Mouse (Mus musculus) forebrain, embryonic 11.5 days (tissue): ENCODE results near the gene N4bp2. TPM values are rescaled to one million over a fixed set of nuclear protein-coding genes. Genes with fewer than 3 reads are reported as not detected.

Source experiments
- ATAC-seq: fragments of 200-750 bp; cut with Nextera tagmentation; replicated peaks from 2 replicates; pipeline ENCODE4 v1.8.0; 2017; ENCODE audit warnings: moderate TSS enrichment; ENCODE audit not compliant: low FRiP score
- DNase-seq: peaks from one replicate; pipeline ENCODE4 v3.0.0-alpha.2; 2017; ENCODE audit warnings: low spot score
- H3K27ac ChIP-seq: fragments of 300-500 bp; sonication (generic); 2 replicates; pipeline ENCODE4 v1.5.1; 2014; ENCODE audit warnings: low read depth, low read length
- H3K27me3 ChIP-seq: fragments of 300-500 bp; sonication (generic); 2 replicates; pipeline ENCODE4 v1.6.1; 2014; ENCODE audit warnings: mild to moderate bottlenecking, low read length, mixed read lengths; ENCODE audit not compliant: control insufficient read depth, insufficient read depth
- H3K36me3 ChIP-seq: fragments of 300-500 bp; sonication (generic); 2 replicates; pipeline ENCODE4 v1.6.1; 2014; ENCODE audit warnings: mild to moderate bottlenecking, low read length, moderate library complexity, mixed read lengths; ENCODE audit not compliant: control insufficient read depth, insufficient read depth
- H3K4me1 ChIP-seq: fragments of 300-500 bp; sonication (generic); replicated peaks from 2 replicates; pipeline ENCODE4 v1.6.1; 2014; ENCODE audit warnings: low read length, mixed read lengths; ENCODE audit not compliant: control insufficient read depth, insufficient read depth
- H3K4me2 ChIP-seq: fragments of 300-500 bp; sonication (generic); 2 replicates; pipeline ENCODE4 v1.6.1; 2014; ENCODE audit warnings: low read depth, mild to moderate bottlenecking, low read length, moderate library complexity, mixed read lengths; ENCODE audit not compliant: severe bottlenecking
- H3K4me3 ChIP-seq: fragments of 300-500 bp; sonication (generic); 2 replicates; pipeline ENCODE4 v1.5.1; 2014; ENCODE audit warnings: low read depth, low read length
- H3K9ac ChIP-seq: fragments of 300-500 bp; sonication (generic); 2 replicates; pipeline ENCODE4 v1.6.1; 2014; ENCODE audit warnings: low read length
- H3K9me3 ChIP-seq: fragments of 300-500 bp; sonication (generic); 2 replicates; pipeline ENCODE4 v1.6.1; 2016; ENCODE audit warnings: low read length, mixed read lengths; ENCODE audit not compliant: control insufficient read depth
- WGBS: fragments of 180-500 bp; shearing (Covaris S2); extraction: QIAGEN DNeasy Blood & Tissue Kit; methylation state at CpG from one replicate; pipeline ENCODE4 v1.1.7; 2014; 5-methylcytosine and 5-hydroxymethylcytosine counted together
- polyA plus RNA-seq: library from polyadenylated mRNA; unstranded; fragments of >200 nt; fragmentation: Nextera tagmentation; extraction: Ambion mirVana; gene quantifications from 2 replicates; pipeline ENCODE4 v1.2.1, GENCODE M21; 2014

N4bp2 gene
- polyA plus RNA-seq, 1 experiment from 2014 or later = 56.3 TPM

GRCm38 (mm10) chr5:65846534-65846933, 83.2 kb downstream of the N4bp2 start:
- no peak overlapping the region for H3K4me3 ChIP-seq
- H3K27me3 ChIP-seq = no peaks in the 10 kb centered on the region
- no peak overlapping the region for H3K4me2 ChIP-seq
- no peak overlapping the region for H3K27ac ChIP-seq
- no peaks in the 10 kb centered on the region for H3K9me3 ChIP-seq
- H3K36me3 ChIP-seq = no peaks in the 10 kb centered on the region
- no peak for DNase-seq
- H3K4me1 ChIP-seq = no peaks in the 10 kb centered on the region
- H3K9ac ChIP-seq = no peak overlapping the region
- no peak for ATAC-seq
- WGBS = 86% methylated on average over 8 of the region's 8 CpGs

GRCm38 (mm10) chr5:65846958-65847357, 83.6 kb downstream of the N4bp2 start:
- Histone ChIP-seq H3K27ac (no peak overlapping the region), H3K4me3 (no peak overlapping the region), H3K36me3 (no peaks in the 10 kb centered on the region), H3K4me2 (no peak overlapping the region), H3K4me1 (no peaks in the 10 kb centered on the region), H3K9me3 (no peaks in the 10 kb centered on the region), H3K9ac (no peak overlapping the region), H3K27me3 (no peaks in the 10 kb centered on the region)
- ATAC-seq (no peak), DNase-seq (no peak)
- WGBS = 82% methylated on average over 3 of the region's 3 CpGs

GRCm38 (mm10) chr5:65847656-65848055, 84.3 kb downstream of the N4bp2 start:
- H3K4me3 ChIP-seq = no peak overlapping the region
- ATAC-seq = no peak
- 85% methylated on average over 7 of the region's 7 CpGs for WGBS

GRCm38 (mm10) chr5:65850765-65851164, 87.4 kb downstream of the N4bp2 start:
- Histone ChIP-seq H3K4me2 (no peak overlapping the region), H3K36me3 (no peaks in the 10 kb centered on the region), H3K27me3 (no peaks in the 10 kb centered on the region), H3K27ac (no peak overlapping the region), H3K4me3 (no peak overlapping the region), H3K9me3 (no peaks in the 10 kb centered on the region), H3K9ac (no peak overlapping the region), H3K4me1 (no peaks in the 10 kb centered on the region)
- ATAC-seq = no peak
- DNase-seq = no peak
- WGBS = 76% methylated on average over 11 of the region's 11 CpGs

More at GRCm38 (mm10) chr5:65847656-65848055, 84.3 kb downstream of the N4bp2 start:
- DNase-seq = no peak
- Histone ChIP-seq H3K27ac (no peak overlapping the region), H3K36me3 (no peaks in the 10 kb centered on the region), H3K9me3 (no peaks in the 10 kb centered on the region), H3K9ac (no peak overlapping the region), H3K4me1 (no peaks in the 10 kb centered on the region), H3K4me2 (no peak overlapping the region), H3K27me3 (no peaks in the 10 kb centered on the region)

- Histone ChIP-seq H3K27ac (no peak overlapping the region), H3K36me3 (no peaks in the 10 kb centered on the region), H3K4me1 (no peaks in the 10 kb centered on the region), H3K9me3 (no peaks in the 10 kb centered on the region), H3K4me2 (no peak overlapping the region), H3K9ac (no peak overlapping the region), H3K4me3 (no peak overlapping the region), H3K27me3 (no peaks in the 10 kb centered on the region)
- ATAC-seq = no peak
- 54% methylated on average over 8 of the region's 8 CpGs for WGBS
- no peak for DNase-seq
Observed at GRCm38 (mm10) chr5:65854786-65855191, 91.5 kb downstream of the N4bp2 start.

- no peaks in the 10 kb centered on the region for H3K27me3 ChIP-seq
- no peak overlapping the region for H3K4me3 ChIP-seq
- no peaks in the 10 kb centered on the region for H3K9me3 ChIP-seq
- WGBS = 74% methylated on average over 3 of the region's 3 CpGs
- no peak overlapping the region for H3K9ac ChIP-seq
- H3K4me1 ChIP-seq = no peaks in the 10 kb centered on the region
- ATAC-seq = no peak
- no peak overlapping the region for H3K27ac ChIP-seq
- DNase-seq = no peak
- no peaks in the 10 kb centered on the region for H3K36me3 ChIP-seq
- H3K4me2 ChIP-seq = no peak overlapping the region
Observed at GRCm38 (mm10) chr5:65855571-65855970, 92.2 kb downstream of the N4bp2 start.

- no peak overlapping the region for H3K27ac ChIP-seq
- H3K4me3 ChIP-seq = no peak overlapping the region
- no peak overlapping the region for H3K9ac ChIP-seq
- DNase-seq (no peak), ATAC-seq (no peak)
- H3K36me3 ChIP-seq = no peaks in the 10 kb centered on the region
- H3K9me3 ChIP-seq = no peaks in the 10 kb centered on the region
- no peaks in the 10 kb centered on the region for H3K27me3 ChIP-seq
- H3K4me1 ChIP-seq = no peaks in the 10 kb centered on the region
- no peak overlapping the region for H3K4me2 ChIP-seq
- WGBS = 83% methylated on average over 17 of the region's 17 CpGs
Observed at GRCm38 (mm10) chr5:65856591-65857411, 93.5 kb downstream of the N4bp2 start.

- Histone ChIP-seq H3K4me3 (no peak overlapping the region), H3K27ac (no peak overlapping the region), H3K36me3 (no peaks in the 10 kb centered on the region), H3K4me2 (no peak overlapping the region), H3K9me3 (no peaks in the 10 kb centered on the region), H3K27me3 (no peaks in the 10 kb centered on the region), H3K9ac (no peak overlapping the region), H3K4me1 (no peaks in the 10 kb centered on the region)
- 83% methylated on average over 12 of the region's 12 CpGs for WGBS
- no peak for DNase-seq
- no peak for ATAC-seq
Observed at GRCm38 (mm10) chr5:65857935-65858334, 94.6 kb downstream of the N4bp2 start.

GRCm38 (mm10) chr5:65858355-65858754, 95.0 kb downstream of the N4bp2 start:
- Histone ChIP-seq H3K4me2 (no peak overlapping the region), H3K4me1 (no peaks in the 10 kb centered on the region), H3K36me3 (no peaks in the 10 kb centered on the region), H3K27me3 (no peaks in the 10 kb centered on the region), H3K27ac (no peak overlapping the region), H3K9me3 (no peaks in the 10 kb centered on the region), H3K4me3 (no peak overlapping the region), H3K9ac (no peak overlapping the region)
- WGBS = 90% methylated on average over 4 of the region's 6 CpGs
- ATAC-seq = no peak
- no peak for DNase-seq
